Mouse (Mus musculus) embryonic facial prominence, embryonic 15.5 days (tissue): ENCODE results near the gene Ralgapa2. TPM values are rescaled to one million over a fixed set of nuclear protein-coding genes. Genes with fewer than 3 reads are reported as not detected.

Source experiments
- ATAC-seq: fragments of 200-750 bp; cut with Nextera tagmentation; 2 replicates; pipeline ENCODE4 v1.8.0; 2017; ENCODE audit warnings: low read depth, moderate TSS enrichment; ENCODE audit not compliant: insufficient number of reproducible peaks, low FRiP score, low TSS enrichment
- H3K27ac ChIP-seq: fragments of 300-500 bp; sonication (generic); replicated peaks from 2 replicates; pipeline ENCODE4 v1.5.1; 2015; ENCODE audit warnings: mild to moderate bottlenecking, inconsistent platforms
- H3K27me3 ChIP-seq: fragments of 300-500 bp; sonication (generic); 2 replicates; pipeline ENCODE4 v1.6.1; 2015; ENCODE audit warnings: inconsistent platforms
- H3K36me3 ChIP-seq: fragments of 300-500 bp; sonication (generic); 2 replicates; pipeline ENCODE4 v1.6.1; 2015; ENCODE audit warnings: mild to moderate bottlenecking, inconsistent platforms
- H3K4me1 ChIP-seq: fragments of 300-500 bp; sonication (generic); 2 replicates; pipeline ENCODE4 v1.6.1; 2015; ENCODE audit warnings: inconsistent platforms
- H3K4me2 ChIP-seq: fragments of 300-500 bp; sonication (generic); replicated peaks from 2 replicates; pipeline ENCODE4 v1.6.1; 2015; ENCODE audit warnings: mild to moderate bottlenecking, inconsistent platforms
- H3K4me3 ChIP-seq: fragments of 300-500 bp; sonication (generic); replicated peaks from 2 replicates; pipeline ENCODE4 v1.5.1; 2015; ENCODE audit warnings: mild to moderate bottlenecking, inconsistent platforms
- H3K9ac ChIP-seq: fragments of 300-500 bp; sonication (generic); 2 replicates; pipeline ENCODE4 v1.6.1; 2015; ENCODE audit warnings: inconsistent platforms
- H3K9me3 ChIP-seq: fragments of 300-500 bp; sonication (generic); replicated peaks from 2 replicates; pipeline ENCODE4 v1.6.1; 2016; ENCODE audit warnings: inconsistent platforms
- WGBS: fragments of 180-500 bp; shearing (Covaris S2); methylation state at CpG from one replicate; pipeline ENCODE4 v1.1.7; 2015; 5-methylcytosine and 5-hydroxymethylcytosine counted together
- polyA plus RNA-seq: library from polyadenylated mRNA; unstranded; fragments of >200 nt; fragmentation: Nextera tagmentation; extraction: Ambion mirVana; gene quantifications from 2 replicates; pipeline ENCODE4 v1.2.1, GENCODE M21; 2015

Gene Ralgapa2
- polyA plus RNA-seq, 1 experiment from 2014 or later, result 5.5 TPM

DNA sequence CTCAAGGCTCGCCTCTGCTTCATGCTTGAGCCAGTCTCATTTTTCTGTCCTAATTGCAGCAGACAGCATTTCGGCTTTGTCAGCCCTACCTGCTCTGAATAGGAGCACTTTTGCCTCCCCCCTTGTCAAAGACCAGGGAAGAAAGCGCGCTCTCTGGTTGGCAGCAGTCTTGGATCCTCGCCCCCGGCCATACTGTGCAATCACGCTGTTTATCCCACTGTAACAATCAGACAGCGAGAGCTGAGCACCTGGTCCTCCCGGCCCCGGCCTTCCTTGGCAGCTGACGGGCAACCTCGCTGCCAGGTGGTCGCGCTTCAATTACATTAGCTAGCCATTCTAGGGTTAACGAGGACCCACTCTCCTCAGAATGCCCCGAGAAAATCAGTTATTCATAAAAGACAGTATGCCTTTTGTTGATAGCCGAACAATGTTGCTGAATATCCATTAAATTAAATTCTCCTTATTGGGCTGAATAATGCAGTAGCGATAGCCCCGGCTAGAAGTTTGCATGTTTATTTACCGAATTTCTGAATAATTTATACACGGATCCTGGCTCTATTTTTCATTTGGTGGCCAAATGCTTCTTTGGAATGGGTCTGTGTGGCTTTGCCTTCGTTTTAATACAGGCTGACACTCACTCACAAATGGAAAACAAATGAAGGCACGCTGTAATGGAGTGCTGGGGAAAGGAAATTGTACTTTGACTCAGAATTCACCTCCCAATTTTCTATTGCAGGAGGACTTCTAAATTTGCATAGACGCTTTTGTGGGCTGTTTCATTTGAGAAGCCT lies 232.5 kb downstream of the Ralgapa2 start:
- H3K4me3 ChIP-seq, result no peak overlapping the region
- H3K4me2 ChIP-seq, result no peak overlapping the region
- ATAC-seq, result peak; percentile 57; the same call in 1 of the 2 replicates
- H3K9me3 ChIP-seq, result no peaks in the 10 kb centered on the region
- H3K27me3 ChIP-seq, result no peaks in the 10 kb centered on the region
- WGBS, result 40% methylated on average over 24 of the region's 24 CpGs
- peaks cover 6% of the 10 kb centered on the region; the same call in 1 of the 2 replicates for H3K4me1 ChIP-seq
- H3K9ac ChIP-seq, result no peak overlapping the region
- no peaks in the 10 kb centered on the region for H3K36me3 ChIP-seq
- H3K27ac ChIP-seq, result no peak overlapping the region

DNA sequence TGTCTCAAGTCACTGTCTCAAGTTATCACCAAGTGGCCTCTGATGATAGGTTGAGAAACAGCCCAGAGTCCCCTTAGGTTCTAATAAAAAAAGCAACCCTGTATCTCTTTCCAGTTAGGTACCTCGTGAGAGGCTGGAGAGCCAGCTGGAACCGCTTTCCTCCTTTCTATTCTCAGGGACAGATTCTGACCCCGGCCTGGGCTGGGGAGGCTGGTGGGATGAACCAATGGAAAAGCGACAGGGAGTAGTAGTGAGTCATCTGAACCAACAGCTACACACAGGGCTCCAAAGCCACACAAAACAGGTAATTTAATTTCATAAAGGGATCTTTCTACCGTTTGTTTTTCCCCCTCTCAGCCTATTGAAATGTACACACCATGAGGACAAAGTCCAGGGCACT lies 233.8 kb downstream of the Ralgapa2 start:
- WGBS, result 42% methylated on average over 5 of the region's 5 CpGs
- H3K27ac ChIP-seq, result no peak overlapping the region
- H3K9me3 ChIP-seq, result no peaks in the 10 kb centered on the region
- H3K4me1 ChIP-seq, result peaks cover 6% of the 10 kb centered on the region; the same call in 1 of the 2 replicates
- H3K27me3 ChIP-seq, result no peaks in the 10 kb centered on the region
- 0 out of 2 replicates have a peak, but pooled peaks have one; percentile 39 for ATAC-seq
- no peak overlapping the region for H3K4me2 ChIP-seq
- H3K9ac ChIP-seq, result no peak overlapping the region
- H3K36me3 ChIP-seq, result no peaks in the 10 kb centered on the region
- no peak overlapping the region for H3K4me3 ChIP-seq

DNA sequence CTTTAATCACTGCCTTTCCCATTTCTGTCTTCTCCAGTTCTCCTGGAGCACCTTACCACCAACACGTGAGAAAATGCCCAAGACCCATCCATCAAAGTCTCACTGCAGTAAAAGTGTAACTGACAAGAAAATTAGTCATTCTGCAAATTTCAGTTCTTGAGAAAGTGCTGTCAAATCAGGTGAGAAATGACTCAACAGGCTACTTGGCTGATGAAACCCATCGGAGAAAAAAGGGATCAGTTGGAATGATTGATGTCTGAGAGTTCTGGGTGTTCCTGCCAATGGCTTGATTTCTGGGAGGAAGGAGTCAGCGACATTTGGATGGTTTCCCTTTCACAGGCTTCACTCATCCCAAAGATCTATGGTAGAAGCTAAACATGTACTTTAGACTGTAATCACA lies 245.6 kb downstream of the Ralgapa2 start:
- no peak overlapping the region for H3K4me2 ChIP-seq
- WGBS, result 71% methylated on average over 3 of the region's 3 CpGs
- no peak overlapping the region for H3K9ac ChIP-seq
- H3K4me3 ChIP-seq, result no peak overlapping the region
- no peak overlapping the region for H3K27ac ChIP-seq
- H3K4me1 ChIP-seq, result no peaks in the 10 kb centered on the region
- H3K36me3 ChIP-seq, result no peaks in the 10 kb centered on the region
- no peaks in the 10 kb centered on the region for H3K9me3 ChIP-seq
- ATAC-seq, result no peak
- no peaks in the 10 kb centered on the region for H3K27me3 ChIP-seq

DNA sequence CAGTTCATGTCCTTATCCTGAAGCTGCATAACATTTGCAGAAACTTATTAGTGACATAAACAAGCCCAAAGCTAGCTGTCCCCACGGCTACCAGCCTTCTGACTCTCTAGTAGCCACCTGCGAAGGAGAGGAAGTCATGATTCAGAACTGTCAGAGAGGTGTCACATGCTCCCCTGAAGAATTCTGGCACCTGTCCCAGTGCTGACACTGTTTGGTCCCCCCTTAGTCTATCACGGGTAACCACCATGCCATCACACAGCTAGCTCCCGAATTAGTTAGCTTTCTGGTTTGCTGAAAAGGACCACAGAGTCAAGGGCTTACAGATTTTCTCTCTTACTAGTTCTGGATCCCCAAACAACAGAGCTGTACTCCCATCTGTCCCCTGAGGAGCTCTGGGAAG lies 247.1 kb downstream of the Ralgapa2 start:
- Histone ChIP-seq H3K9me3 (no peaks in the 10 kb centered on the region), H3K4me2 (no peak overlapping the region), H3K4me1 (0 out of 2 replicates have a peak, but pooled peaks cover 3% of the 10 kb centered on the region), H3K4me3 (no peak overlapping the region), H3K36me3 (no peaks in the 10 kb centered on the region), H3K27ac (no peak overlapping the region), H3K27me3 (no peaks in the 10 kb centered on the region), H3K9ac (no peak overlapping the region)
- no peak for ATAC-seq
- WGBS, result 67% methylated on average over 4 of the region's 4 CpGs

DNA sequence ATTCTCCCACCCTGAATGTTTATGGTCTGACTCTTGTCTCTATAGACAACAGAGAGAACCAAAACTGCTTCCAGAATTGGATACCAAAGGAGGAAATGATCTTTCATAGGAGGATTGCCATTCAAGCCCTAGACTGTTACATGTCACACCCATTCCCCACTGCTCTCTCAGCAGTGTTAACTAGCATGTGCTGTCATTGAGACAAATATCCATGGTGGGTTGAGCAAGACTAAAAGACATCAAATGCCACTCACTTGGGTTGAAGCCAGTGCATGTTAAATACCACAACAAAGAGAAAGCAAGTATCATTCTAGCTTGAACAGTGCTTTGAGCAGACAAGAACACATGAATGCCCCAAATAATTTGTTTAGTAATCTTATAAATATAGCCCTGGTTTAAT lies 249.2 kb downstream of the Ralgapa2 start:
- Histone ChIP-seq H3K36me3 (no peaks in the 10 kb centered on the region), H3K27ac (no peak overlapping the region), H3K4me3 (no peak overlapping the region), H3K27me3 (no peaks in the 10 kb centered on the region), H3K9ac (no peak overlapping the region), H3K4me1 (0 out of 2 replicates have a peak, but pooled peaks cover 3% of the 10 kb centered on the region), H3K9me3 (no peaks in the 10 kb centered on the region), H3K4me2 (no peak overlapping the region)
- ATAC-seq, result no peak

DNA sequence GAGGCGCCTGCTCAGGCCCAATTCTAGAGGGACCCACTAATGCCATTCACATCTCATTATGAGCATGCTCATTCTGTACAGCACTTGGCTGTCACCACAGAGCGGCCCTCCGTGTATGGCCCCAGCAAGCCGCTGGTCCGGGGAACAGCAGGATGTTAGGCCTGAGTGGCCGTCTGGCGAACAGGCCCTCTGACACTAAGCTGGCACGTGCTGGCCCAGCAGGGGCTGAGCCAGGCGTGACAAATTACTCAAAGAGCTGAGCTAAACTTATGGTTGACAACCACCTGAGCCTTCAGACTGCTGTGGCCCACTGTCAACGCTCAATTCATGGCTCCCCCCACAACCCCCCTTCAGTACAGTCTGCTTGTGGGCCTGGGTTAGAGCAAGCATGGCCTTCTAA lies 249.9 kb downstream of the Ralgapa2 start:
- H3K4me1 ChIP-seq, result 0 out of 2 replicates have a peak, but pooled peaks cover 3% of the 10 kb centered on the region
- H3K4me2 ChIP-seq, result no peak overlapping the region
- 43% methylated on average over 10 of the region's 10 CpGs for WGBS
- H3K27me3 ChIP-seq, result no peaks in the 10 kb centered on the region
- H3K27ac ChIP-seq, result no peak overlapping the region
- H3K36me3 ChIP-seq, result no peaks in the 10 kb centered on the region
- no peak overlapping the region for H3K9ac ChIP-seq
- ATAC-seq, result no peak
- no peak overlapping the region for H3K4me3 ChIP-seq
- H3K9me3 ChIP-seq, result no peaks in the 10 kb centered on the region

DNA sequence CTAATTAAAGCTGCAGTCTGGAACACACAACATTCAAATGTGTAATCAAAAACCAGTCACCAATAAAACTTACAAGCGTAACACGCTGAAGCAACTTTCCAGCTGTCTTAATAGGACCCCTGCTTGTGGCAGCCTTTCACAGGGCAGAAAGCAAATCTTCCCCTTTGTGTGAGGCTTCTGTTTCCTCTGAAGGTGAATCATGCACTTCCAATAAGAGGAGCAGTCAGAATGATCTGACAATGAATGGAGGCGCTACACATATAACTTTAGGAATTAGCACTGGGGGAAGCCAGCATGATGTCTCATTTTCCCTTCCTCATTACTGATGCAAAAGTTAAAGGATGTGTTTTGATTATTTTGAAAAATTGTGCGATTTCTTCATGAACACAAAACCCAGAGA lies 251.0 kb downstream of the Ralgapa2 start:
- 69% methylated on average over 4 of the region's 4 CpGs for WGBS
- ATAC-seq, result no peak
- H3K4me1 ChIP-seq, result 0 out of 2 replicates have a peak, but pooled peaks cover 7% of the 10 kb centered on the region

DNA sequence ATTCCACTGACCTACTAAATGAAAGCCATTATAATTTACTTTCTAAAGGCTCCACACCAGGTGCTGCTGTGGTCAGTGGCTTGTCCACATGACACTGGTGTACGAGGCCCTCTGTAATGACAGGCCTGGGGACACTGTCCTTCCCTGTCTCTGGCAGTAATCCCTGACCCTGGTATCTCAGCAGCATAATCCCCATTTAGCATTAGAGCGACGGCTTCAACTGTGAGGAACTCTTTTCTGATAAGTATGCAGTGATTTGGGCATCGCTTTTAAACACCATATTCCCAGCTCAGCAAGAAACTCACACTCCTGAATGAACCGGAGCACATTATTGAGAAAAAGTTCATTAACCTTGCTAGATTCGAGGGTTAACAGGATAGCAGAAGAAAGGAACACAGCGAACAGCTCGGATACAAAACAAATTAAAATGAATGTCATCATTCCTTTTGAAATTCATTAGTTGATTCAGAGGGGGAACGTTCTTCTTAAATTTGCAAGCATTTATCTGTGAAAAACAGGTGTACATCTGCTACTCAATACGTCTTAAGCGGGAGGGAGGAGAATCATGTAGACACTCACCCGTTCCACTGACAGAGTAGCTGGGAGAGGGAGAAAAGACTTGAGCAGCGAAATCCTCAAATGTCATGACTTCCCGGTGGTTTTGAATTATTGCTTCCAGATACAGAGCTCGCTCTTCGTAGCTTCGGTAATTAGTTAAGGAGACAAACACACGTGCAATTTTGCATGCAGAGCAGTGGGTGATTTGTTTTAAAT lies 252.2 kb downstream of the Ralgapa2 start:
- Histone ChIP-seq H3K27ac (no peak overlapping the region), H3K9ac (no peak overlapping the region), H3K4me3 (no peak overlapping the region), H3K9me3 (no peaks in the 10 kb centered on the region), H3K4me1 (0 out of 2 replicates have a peak, but pooled peaks cover 7% of the 10 kb centered on the region), H3K27me3 (no peaks in the 10 kb centered on the region), H3K4me2 (no peak overlapping the region), H3K36me3 (no peaks in the 10 kb centered on the region)
- WGBS, result 38% methylated on average over 18 of the region's 18 CpGs
- ATAC-seq, result no peak

More for the DNA sequence above, 251.0 kb downstream of the Ralgapa2 start:
- Histone ChIP-seq H3K4me3 (no peak overlapping the region), H3K9ac (no peak overlapping the region), H3K27me3 (no peaks in the 10 kb centered on the region), H3K4me2 (no peak overlapping the region), H3K9me3 (no peaks in the 10 kb centered on the region), H3K36me3 (no peaks in the 10 kb centered on the region), H3K27ac (no peak overlapping the region)

DNA sequence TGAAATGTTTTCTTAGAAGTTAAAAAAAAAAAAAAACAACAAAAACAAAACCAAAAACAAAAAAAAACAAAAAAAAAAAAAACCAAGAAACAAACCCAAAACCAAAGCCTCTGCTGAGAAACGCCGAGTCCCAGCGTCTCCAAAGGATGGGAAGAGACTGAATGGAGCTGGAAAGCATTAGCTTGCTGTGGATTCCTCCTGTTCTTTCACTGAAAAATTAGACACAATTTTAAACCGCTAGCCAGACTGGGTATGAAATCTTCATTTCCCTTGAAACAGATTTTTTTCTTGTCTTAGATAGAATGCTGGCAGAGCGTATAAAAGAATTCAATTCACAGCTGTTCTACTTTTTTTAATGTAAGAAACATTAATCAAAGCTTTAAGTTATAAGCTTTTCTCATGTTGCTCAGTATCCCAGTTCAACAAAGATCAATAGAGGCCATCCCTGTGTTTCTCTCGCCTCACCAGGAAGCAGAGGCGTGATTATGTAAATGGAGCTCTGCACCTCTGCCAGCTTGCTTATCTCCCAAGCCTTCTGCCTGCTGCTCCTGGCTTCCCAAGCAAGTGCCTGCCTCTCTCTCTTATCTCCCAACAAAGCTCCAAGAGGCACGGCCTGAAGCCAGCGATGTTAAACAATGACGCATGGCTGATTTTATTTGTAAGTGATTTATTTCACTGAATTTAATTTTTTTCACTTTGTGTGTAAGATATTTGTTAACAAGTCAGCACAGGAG lies 253.2 kb downstream of the Ralgapa2 start:
- 33% methylated on average over 10 of the region's 10 CpGs for WGBS
- H3K27me3 ChIP-seq, result no peaks in the 10 kb centered on the region
- 0 out of 2 replicates have a peak, but pooled peaks cover 7% of the 10 kb centered on the region for H3K4me1 ChIP-seq
- no peaks in the 10 kb centered on the region for H3K36me3 ChIP-seq
- no peak for ATAC-seq
- H3K4me3 ChIP-seq, result no peak overlapping the region
- H3K27ac ChIP-seq, result no peak overlapping the region
- no peak overlapping the region for H3K9ac ChIP-seq
- H3K9me3 ChIP-seq, result no peaks in the 10 kb centered on the region
- no peak overlapping the region for H3K4me2 ChIP-seq

DNA sequence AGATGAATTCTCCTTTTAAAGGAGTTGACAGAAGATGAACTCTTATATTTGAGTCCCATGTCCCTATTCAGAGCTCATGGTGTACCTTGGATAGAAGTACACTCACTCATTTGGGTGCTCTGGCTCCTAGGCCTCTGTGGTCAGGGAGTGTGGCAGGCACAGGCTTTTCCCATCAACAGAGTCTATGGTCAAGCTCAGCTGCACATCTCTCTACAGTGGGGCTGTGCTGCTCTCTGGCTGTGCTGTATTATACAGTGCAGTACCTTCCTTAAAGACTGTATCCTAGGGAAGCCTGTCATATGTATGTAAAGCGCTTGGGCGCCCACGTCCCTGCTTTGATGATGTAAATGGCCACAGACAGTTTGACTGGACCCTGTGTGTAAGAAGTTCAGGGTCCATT lies 254.5 kb downstream of the Ralgapa2 start:
- Histone ChIP-seq H3K9me3 (no peaks in the 10 kb centered on the region), H3K27ac (no peak overlapping the region), H3K27me3 (no peaks in the 10 kb centered on the region), H3K4me1 (0 out of 2 replicates have a peak, but pooled peaks cover 7% of the 10 kb centered on the region), H3K4me3 (no peak overlapping the region), H3K4me2 (no peak overlapping the region), H3K9ac (no peak overlapping the region), H3K36me3 (no peaks in the 10 kb centered on the region)
- peak; percentile 18; the same call in 1 of the 2 replicates for ATAC-seq
- 81% methylated on average over 3 of the region's 3 CpGs for WGBS

DNA sequence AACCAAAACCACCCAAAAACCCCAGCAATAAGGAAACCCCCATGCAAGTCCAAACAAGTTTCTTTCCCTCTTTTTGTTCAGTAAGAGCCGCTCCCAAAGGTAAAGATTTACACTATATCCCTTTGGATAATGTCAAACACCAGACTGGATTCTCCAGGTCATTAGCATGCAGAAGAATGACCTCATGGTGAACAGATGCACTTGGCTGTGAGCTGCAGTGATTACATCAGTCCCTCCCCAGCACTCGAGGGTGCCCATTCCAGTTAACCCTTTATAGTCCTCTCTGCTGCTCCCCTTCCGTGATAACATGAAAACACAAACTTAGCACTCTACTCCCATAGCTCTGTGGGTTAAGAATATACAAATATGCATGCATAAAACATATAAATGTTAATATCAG lies 255.1 kb downstream of the Ralgapa2 start:
- Histone ChIP-seq H3K9ac (no peak overlapping the region), H3K27ac (no peak overlapping the region), H3K36me3 (no peaks in the 10 kb centered on the region), H3K4me1 (0 out of 2 replicates have a peak, but pooled peaks cover 7% of the 10 kb centered on the region), H3K9me3 (no peaks in the 10 kb centered on the region), H3K4me2 (no peak overlapping the region), H3K4me3 (no peak overlapping the region), H3K27me3 (no peaks in the 10 kb centered on the region)
- no peak for ATAC-seq
- 30% methylated on average over 3 of the region's 3 CpGs for WGBS
